Mouse (Mus musculus): ENCODE data around the gene Gpc3. TPM values are rescaled to one million over a fixed set of nuclear protein-coding genes. Genes with fewer than 3 reads are reported as not detected.
"Not testable (repeated sequence)": the region's sequence is repeated elsewhere in the genome, so short reads cannot be mapped to it uniquely, and the experiment has no call there.

Gene Gpc3
- polyA plus RNA-seq, 2 experiments = 181 to 240 TPM

GRCm38 (mm10) chrX:52277599-52277998 lies 336.2 kb downstream of the Gpc3 start:
- H3K4me2 ChIP-seq (ENCODE audit: low read depth) = no peak overlapping the region
- H3K27me3 ChIP-seq (ENCODE audit: control insufficient read depth, insufficient read depth, low read length) = no peaks in the 10 kb centered on the region
- H3K4me1 ChIP-seq (replicated peaks; ENCODE audit: control insufficient read depth in 2 of 2, insufficient read depth in 2 of 2, low read length in 1 of 2) = no peaks in the 10 kb centered on the region
- no peak overlapping the region for H3K27ac ChIP-seq
- H3K36me3 ChIP-seq (replicated peaks; ENCODE audit: control insufficient read depth, insufficient read depth, low read depth) = no peaks in the 10 kb centered on the region
- 50% methylated on average over 1 of the region's 1 CpGs for WGBS (ENCODE audit: insufficient replicate concordance)
- H3K9ac ChIP-seq (replicated peaks) = no peak overlapping the region
- no peak for TF ChIP-seq EP300 (IDR thresholded peaks at IDR 0.05; ENCODE audit: low read depth)
- no peak for TF ChIP-seq CTCF (IDR thresholded peaks at IDR 0.05; ENCODE audit: low read depth)
- no peak for DNase-seq (ENCODE audit: low read depth in 3 of 3, low spot score in 3 of 3)
- no peak overlapping the region for H3K4me3 ChIP-seq (ENCODE audit: insufficient read depth in 1 of 2, low read depth in 2 of 2, low read length in 2 of 2)
- no peaks in the 10 kb centered on the region for H3K9me3 ChIP-seq (ENCODE audit: control insufficient read depth, low read length)
- no peak for ATAC-seq (ENCODE audit: insufficient read depth)

- no peak for ATAC-seq (ENCODE audit: insufficient read depth)
- Histone ChIP-seq H3K4me3 (ENCODE audit: insufficient read depth in 1 of 2, low read depth in 2 of 2, low read length in 2 of 2) (no peak overlapping the region), H3K9ac (replicated peaks) (no peak overlapping the region), H3K9me3 (ENCODE audit: control insufficient read depth, low read length) (no peaks in the 10 kb centered on the region), H3K36me3 (replicated peaks; ENCODE audit: control insufficient read depth, insufficient read depth, low read depth) (no peaks in the 10 kb centered on the region), H3K4me1 (replicated peaks; ENCODE audit: control insufficient read depth in 2 of 2, insufficient read depth in 2 of 2, low read length in 1 of 2) (no peaks in the 10 kb centered on the region), H3K4me2 (ENCODE audit: low read depth) (no peak overlapping the region), H3K27me3 (ENCODE audit: control insufficient read depth, insufficient read depth, low read length) (no peaks in the 10 kb centered on the region), H3K27ac (no peak overlapping the region)
- no peak for DNase-seq (ENCODE audit: low read depth in 3 of 3, low spot score in 3 of 3)
- 64% methylated on average over 7 of the region's 7 CpGs for WGBS (ENCODE audit: insufficient replicate concordance)
- TF ChIP-seq CTCF (IDR thresholded peaks at IDR 0.05; ENCODE audit: low read depth) = no peak
- TF ChIP-seq EP300 (IDR thresholded peaks at IDR 0.05; ENCODE audit: low read depth) = no peak
These were observed 340.7 kb downstream of the Gpc3 start for GRCm38 (mm10) chrX:52273016-52273415.

GRCm38 (mm10) chrX:52261991-52262390 lies 351.8 kb downstream of the Gpc3 start:
- Histone ChIP-seq H3K4me2 (ENCODE audit: low read depth) (no peak overlapping the region), H3K4me1 (replicated peaks; ENCODE audit: control insufficient read depth in 2 of 2, insufficient read depth in 2 of 2, low read length in 1 of 2) (peaks cover 0 to 2% of the 10 kb centered on the region in 2 experiments; a peak in 1 of 4 replicates), H3K4me3 (ENCODE audit: insufficient read depth in 1 of 2, low read depth in 2 of 2, low read length in 2 of 2) (no peak overlapping the region), H3K27ac (no peak overlapping the region), H3K27me3 (ENCODE audit: control insufficient read depth, insufficient read depth, low read length) (no peaks in the 10 kb centered on the region), H3K9ac (replicated peaks) (no peak overlapping the region), H3K36me3 (replicated peaks; ENCODE audit: control insufficient read depth, insufficient read depth, low read depth) (no peaks in the 10 kb centered on the region), H3K9me3 (ENCODE audit: control insufficient read depth, low read length) (no peaks in the 10 kb centered on the region)
- WGBS (ENCODE audit: insufficient replicate concordance) = 77% methylated on average over 11 of the region's 11 CpGs
- TF ChIP-seq CTCF (IDR thresholded peaks at IDR 0.05; ENCODE audit: low read depth) (no peak), EP300 (IDR thresholded peaks at IDR 0.05; ENCODE audit: low read depth) (no peak)
- DNase-seq (ENCODE audit: low read depth in 3 of 3, low spot score in 3 of 3) (no peak), ATAC-seq (ENCODE audit: insufficient read depth) (no peak)

GRCm38 (mm10) chrX:52261546-52261945 lies 352.2 kb downstream of the Gpc3 start:
- Histone ChIP-seq H3K4me1 (replicated peaks; ENCODE audit: control insufficient read depth in 2 of 2, insufficient read depth in 2 of 2, low read length in 1 of 2) (peaks cover 0 to 2% of the 10 kb centered on the region in 2 experiments; a peak in 1 of 4 replicates), H3K36me3 (replicated peaks; ENCODE audit: control insufficient read depth, insufficient read depth, low read depth) (no peaks in the 10 kb centered on the region), H3K27ac (no peak overlapping the region), H3K9me3 (ENCODE audit: control insufficient read depth, low read length) (no peaks in the 10 kb centered on the region), H3K9ac (replicated peaks) (no peak overlapping the region), H3K27me3 (ENCODE audit: control insufficient read depth, insufficient read depth, low read length) (no peaks in the 10 kb centered on the region), H3K4me2 (ENCODE audit: low read depth) (no peak overlapping the region), H3K4me3 (ENCODE audit: insufficient read depth in 1 of 2, low read depth in 2 of 2, low read length in 2 of 2) (no peak overlapping the region)
- TF ChIP-seq CTCF (IDR thresholded peaks at IDR 0.05; ENCODE audit: low read depth) (no peak), EP300 (IDR thresholded peaks at IDR 0.05; ENCODE audit: low read depth) (no peak)
- no peak for DNase-seq (ENCODE audit: low read depth in 3 of 3, low spot score in 3 of 3)
- 64% methylated on average over 7 of the region's 7 CpGs for WGBS (ENCODE audit: insufficient replicate concordance)
- no peak for ATAC-seq (ENCODE audit: insufficient read depth)

- not testable (repeated sequence) for H3K27me3 ChIP-seq (ENCODE audit: control insufficient read depth, insufficient read depth, low read length); ATAC-seq (ENCODE audit: insufficient read depth); H3K4me3 ChIP-seq (ENCODE audit: insufficient read depth in 1 of 2, low read depth in 2 of 2, low read length in 2 of 2); H3K27ac ChIP-seq; H3K4me2 ChIP-seq (ENCODE audit: low read depth); DNase-seq (ENCODE audit: low read depth in 3 of 3, low spot score in 3 of 3); H3K36me3 ChIP-seq (replicated peaks; ENCODE audit: control insufficient read depth, insufficient read depth, low read depth); H3K4me1 ChIP-seq (replicated peaks; ENCODE audit: control insufficient read depth in 2 of 2, insufficient read depth in 2 of 2, low read length in 1 of 2); H3K9ac ChIP-seq (replicated peaks); H3K9me3 ChIP-seq (ENCODE audit: control insufficient read depth, low read length)
- WGBS (ENCODE audit: insufficient replicate concordance) = 38% methylated on average over 1 of the region's 1 CpGs
These were observed 354.0 kb downstream of the Gpc3 start for GRCm38 (mm10) chrX:52259771-52260170.

Data from liver, embryonic 14.5 days (tissue).